Mouse (Mus musculus): ENCODE data around the gene Apba2. TPM values are rescaled to one million over a fixed set of nuclear protein-coding genes. Genes with fewer than 3 reads are reported as not detected.

Apba2 gene
- total RNA-seq, 2 experiments from 2014 or later = 261 to 283 TPM

DNA sequence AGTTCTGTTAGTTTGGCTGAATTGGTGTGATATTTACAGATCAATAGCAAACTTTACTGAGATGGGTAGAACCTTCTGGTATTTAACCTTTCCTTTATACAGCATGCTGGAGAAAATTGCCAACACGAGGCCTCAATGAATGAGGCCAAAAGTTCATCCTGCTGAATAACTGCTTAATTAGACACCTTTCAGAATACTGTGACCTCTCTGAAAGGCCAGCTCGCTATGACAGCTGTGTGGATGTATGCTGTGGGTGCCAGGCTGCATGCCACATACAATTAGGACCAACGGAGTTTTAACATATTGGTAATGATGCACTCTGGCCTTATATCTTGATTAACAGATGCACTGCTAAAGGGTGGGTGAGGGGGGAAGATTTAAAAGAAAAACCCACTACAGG lies 283.5 kb downstream of the Apba2 start:
- no peak for TF ChIP-seq CTCF (IDR thresholded peaks at IDR 0.05)
- Histone ChIP-seq H3K27ac (no peak overlapping the region), H3K4me3 (no peak overlapping the region)
- DNase-seq (ENCODE audit: extremely low spot score in 1 of 2, low spot score in 2 of 2) = no peak
- intact Hi-C loops (cut with DNase I) = no loop called here

DNA sequence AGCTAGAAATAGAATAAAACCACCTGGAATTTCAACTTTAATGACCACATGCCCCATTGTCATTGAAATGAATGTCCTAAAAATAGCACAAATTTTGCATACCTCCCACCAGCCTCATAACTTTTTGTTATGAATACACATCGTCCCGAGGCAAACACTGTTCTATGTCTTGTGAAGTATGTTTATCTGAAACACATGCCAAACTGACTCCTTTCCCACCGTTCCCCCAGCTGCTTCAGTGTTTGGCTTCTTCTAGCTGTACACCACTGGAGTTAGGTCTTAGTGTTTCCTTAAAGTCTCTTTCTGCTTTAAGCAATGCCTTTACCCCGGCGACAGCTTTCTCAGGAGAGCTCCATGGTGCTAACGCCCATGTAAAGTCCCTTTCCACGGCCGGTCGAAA lies 289.6 kb downstream of the Apba2 start:
- Histone ChIP-seq H3K4me3 (no peak overlapping the region), H3K27ac (no peak overlapping the region)
- TF ChIP-seq CTCF (IDR thresholded peaks at IDR 0.05) = no peak
- intact Hi-C loops (cut with DNase I) = no loop called here
- DNase-seq (ENCODE audit: extremely low spot score in 1 of 2, low spot score in 2 of 2) = no peak

DNA sequence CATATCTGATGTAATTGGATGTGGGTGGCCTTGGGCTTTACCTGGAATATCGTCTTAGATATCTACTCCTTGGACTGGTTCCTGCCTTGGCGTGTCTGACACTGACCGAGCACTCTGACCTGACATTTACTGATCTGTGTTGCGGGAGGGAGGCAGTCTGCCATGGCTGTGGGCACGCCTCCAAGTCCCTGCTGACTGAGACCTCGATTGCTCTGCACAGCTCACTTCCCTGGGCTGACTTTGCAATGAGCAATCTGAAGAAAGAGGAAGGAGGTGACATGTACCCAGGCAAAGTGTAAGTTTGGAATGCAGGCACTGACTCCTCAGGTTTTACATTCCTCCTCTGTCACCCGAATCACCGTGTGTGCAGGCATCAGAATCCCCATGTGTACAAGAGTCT lies 290.5 kb downstream of the Apba2 start:
- no peak for TF ChIP-seq CTCF (IDR thresholded peaks at IDR 0.05)
- intact Hi-C loops (cut with DNase I) = no loop called here

DNA sequence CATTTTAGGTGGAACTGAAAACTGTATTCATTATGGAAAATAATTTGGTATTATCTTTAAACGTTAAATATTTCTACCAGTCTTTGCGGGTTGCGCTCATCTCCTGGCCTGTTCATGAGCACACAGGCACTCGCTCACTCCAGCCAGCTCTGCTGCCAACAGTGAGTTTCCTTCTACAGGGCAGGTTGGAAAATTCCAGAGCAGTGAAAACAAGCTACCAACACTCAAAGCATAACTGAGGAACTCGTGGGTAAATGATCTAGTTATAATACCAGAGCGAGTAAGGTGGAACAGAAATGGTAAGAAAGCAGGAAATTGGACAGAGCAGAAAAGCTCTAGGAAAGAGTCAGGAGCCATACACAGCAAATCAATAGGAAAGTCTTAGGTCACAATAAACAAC lies 294.0 kb downstream of the Apba2 start:
- Histone ChIP-seq H3K4me3 (no peak overlapping the region), H3K27ac (no peak overlapping the region)
- TF ChIP-seq CTCF (IDR thresholded peaks at IDR 0.05) = no peak
- intact Hi-C loops (cut with DNase I) = no loop called here
- DNase-seq (ENCODE audit: extremely low spot score in 1 of 2, low spot score in 2 of 2) = no peak

More for the DNA sequence above, 290.5 kb downstream of the Apba2 start:
- Histone ChIP-seq H3K4me3 (no peak overlapping the region), H3K27ac (no peak overlapping the region)
- DNase-seq (ENCODE audit: extremely low spot score in 1 of 2, low spot score in 2 of 2) = no peak

Other genes starting within 250 kb of the Apba2 start
- gene Mtmr10, start 214.1 kb upstream of the Apba2 start, total RNA-seq (2021) = 10 to 100 TPM; 16.2 to 17.7 TPM
- 10 to 100 TPM; 10.7 to 10.9 TPM for gene Fan1, start 127.6 kb upstream of the Apba2 start, total RNA-seq (2021)
- gene Mphosph10, start 109.4 kb upstream of the Apba2 start, total RNA-seq (2021) = 10 to 100 TPM; 20.4 to 20.7 TPM
- 10 to 100 TPM; 45.8 to 49.5 TPM for gene Mcee, start 109.1 kb upstream of the Apba2 start, total RNA-seq (2021)

All from left cerebral cortex, adult 2 months (tissue).